Mouse (Mus musculus): ENCODE measurements around the gene Depp1.

DNA sequence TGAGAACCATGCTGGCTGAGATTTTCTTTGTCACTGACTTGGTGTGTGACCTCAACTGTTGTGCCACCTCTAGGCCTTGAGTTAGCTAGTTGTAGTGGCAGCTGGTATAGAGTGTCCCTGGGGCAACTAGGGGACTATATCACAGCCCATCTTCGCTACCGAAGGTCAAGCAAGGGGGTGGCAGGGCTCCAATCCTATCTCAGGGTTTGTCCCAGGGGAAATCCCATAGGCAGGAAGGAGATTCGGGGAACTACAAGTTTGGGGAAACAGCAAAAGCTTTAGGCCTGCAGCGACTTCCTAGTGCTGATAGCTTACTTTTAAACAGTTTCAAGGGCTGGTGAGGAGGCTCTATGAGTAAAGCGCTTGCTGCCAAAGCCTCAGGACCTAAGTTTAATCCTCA, 21.9 kb downstream of the Depp1 start:
- TF ChIP-seq CTCF (IDR thresholded peaks at IDR 0.05; ENCODE audit: low read depth, low read length) (no peak), POLR2A (IDR thresholded peaks at IDR 0.05; ENCODE audit: extremely low read depth, insufficient read depth, low read length) (no peak)

All from liver, adult 2 months (tissue).